Mouse (Mus musculus) heart, postnatal 25 days (tissue): ENCODE data around the gene Ggt1. TPM values are rescaled to one million over a fixed set of nuclear protein-coding genes. Genes with fewer than 3 reads are reported as not detected.
"Not testable (repeated sequence)": the region's sequence is repeated elsewhere in the genome, so short reads cannot be mapped to it uniquely, and the experiment has no call there.

Experiments
- DNase-seq: peaks from one replicate; pipeline ENCODE4 v3.0.0; 2022; ENCODE audit warnings: low spot score
- intact Hi-C: fragments of 180-260 bp; cut with DNase I; formaldehyde crosslinking; loops from one replicate; pipeline ENCODE4 v1.15.1; 2025
- total RNA-seq, 2 experiments: library from RNA; stranded (reverse); gene quantifications; 2 replicates each; pipeline ENCODE4 v1.2.3; 2021

Ggt1 gene
- total RNA-seq = not detected

DNA sequence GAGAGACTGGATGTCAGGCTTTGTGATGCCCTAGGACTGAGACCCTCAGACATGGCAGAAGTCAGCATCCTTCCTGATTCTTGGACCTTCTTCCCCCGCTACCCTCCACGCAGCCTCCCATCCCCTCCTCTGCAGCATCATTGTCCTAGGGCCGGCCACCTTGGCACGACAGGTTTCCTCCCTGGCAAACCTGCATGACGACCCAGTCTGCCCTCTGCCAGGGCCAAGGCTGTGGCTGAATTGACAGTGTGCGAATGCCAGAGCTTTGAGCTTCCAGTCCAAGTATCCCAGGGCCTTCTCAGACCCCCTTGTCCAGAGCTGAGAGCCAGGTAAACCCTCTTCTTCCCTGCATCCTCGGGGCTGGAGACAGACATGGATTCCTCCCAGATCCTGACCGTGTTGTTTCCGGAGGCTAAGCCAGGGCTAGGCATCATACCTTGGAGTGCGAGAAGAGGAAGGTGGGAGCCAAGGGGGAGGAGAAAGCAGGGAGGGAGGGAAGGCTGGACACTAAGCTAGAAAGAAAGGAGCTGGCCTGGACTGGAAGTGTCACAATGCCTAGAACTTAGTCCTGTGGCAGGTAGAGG, at the start of gene Ggt1:
Ggt1 (plus strand) TSS at position 534 of the 584 bp plus-strand sequence.
- intact Hi-C loops = no loop called here
- no peak for DNase-seq

DNA sequence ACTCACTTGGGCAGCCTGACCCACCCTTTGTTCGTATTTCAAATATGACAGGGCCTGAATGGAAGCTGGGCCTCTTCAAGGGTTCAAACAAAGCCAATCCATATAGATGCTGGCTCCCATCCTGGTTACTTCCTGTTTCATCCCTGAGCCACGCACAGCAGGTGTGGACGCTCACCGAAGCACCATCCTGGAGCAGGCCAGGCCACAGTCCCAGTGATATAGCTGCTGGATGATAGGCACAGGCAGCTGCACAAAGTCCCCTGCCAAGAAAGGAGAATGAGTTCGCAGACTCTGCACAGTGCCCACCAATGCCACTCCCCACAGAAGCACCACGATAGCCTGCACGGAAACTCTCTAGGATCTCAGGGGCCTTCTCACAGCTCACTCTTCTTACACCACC, 49.5 kb upstream of the Ggt1 start:
- intact Hi-C loops = no loop called here
- no peak for DNase-seq

DNA sequence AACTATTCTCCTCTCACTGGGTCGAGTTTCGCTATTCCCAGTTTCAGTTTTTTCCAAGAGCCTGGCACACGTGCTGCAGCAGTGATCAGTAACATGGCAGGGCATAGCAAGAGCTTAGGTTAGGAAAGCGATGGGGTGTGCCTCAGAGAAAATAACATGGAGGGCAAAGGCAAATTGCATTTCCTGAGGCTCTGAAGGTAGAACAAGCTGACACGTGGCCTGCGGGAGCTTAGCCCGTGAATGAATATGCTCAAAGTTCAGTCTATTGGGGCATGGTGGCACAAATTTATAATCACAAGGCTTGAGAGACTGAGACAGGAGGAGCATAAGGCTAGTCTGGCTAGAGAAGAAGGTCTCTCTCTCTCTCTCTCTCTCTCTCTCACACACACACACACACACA, 48.6 kb upstream of the Ggt1 start:
- no peak for DNase-seq
- intact Hi-C loops = no loop called here

GRCm38 (mm10) chr10:75513306-75514067, 47.9 kb upstream of the Ggt1 start:
- no peak for DNase-seq
- intact Hi-C loops = no loop called here

- intact Hi-C loops = no loop called here
- DNase-seq = no peak
Observed at GRCm38 (mm10) chr10:75514361-75514760, 47.0 kb upstream of the Ggt1 start.

GRCm38 (mm10) chr10:75515216-75516037, 46.0 kb upstream of the Ggt1 start:
- intact Hi-C loops = no loop called here

DNA sequence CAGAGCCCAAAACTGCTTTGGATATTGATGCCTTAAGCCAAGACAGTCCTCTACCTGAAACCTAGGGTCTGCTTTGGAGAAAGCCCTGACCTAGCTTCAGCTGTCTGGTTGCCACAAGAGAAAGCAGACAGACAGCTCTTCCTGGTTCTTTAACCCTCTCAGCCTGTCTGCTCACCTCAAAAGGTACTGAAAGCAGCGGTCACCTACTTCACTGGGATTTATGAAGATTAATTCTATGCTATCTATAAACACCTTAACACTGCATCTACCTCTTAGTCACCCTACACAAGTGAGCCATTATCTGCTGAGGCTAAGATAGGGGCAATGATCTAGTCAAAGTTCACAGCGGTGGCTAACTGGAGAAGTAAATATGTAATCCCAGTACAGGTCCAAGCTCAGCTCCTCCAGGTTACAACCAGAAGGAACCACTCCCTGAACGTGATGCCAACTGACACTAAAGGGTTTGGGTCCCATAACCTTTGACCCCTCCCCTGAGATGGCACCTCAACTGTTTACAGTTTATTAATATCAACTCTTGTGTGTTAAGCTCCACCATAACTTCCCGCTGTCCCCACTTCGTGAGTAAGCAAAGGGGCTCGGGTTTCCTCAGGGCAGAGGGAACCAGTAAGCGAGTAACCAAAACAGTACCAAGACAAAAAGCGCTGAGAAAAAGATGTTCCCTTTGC, 45.2 kb upstream of the Ggt1 start:
- DNase-seq = no peak
- intact Hi-C loops = no loop called here

More at GRCm38 (mm10) chr10:75515216-75516037, 46.0 kb upstream of the Ggt1 start:
- DNase-seq = no peak

- intact Hi-C loops = no loop called here
- DNase-seq = no peak
Observed at GRCm38 (mm10) chr10:75516724-75517072, 44.7 kb upstream of the Ggt1 start.

- intact Hi-C loops = no loop called here
- DNase-seq = peak; percentile 93
Observed at GRCm38 (mm10) chr10:75517073-75517757, 44.2 kb upstream of the Ggt1 start, which contains the start of gene Snrpd3. Gene Snrpd3, plus strand, starts transcription at chr10:75517551.

DNA sequence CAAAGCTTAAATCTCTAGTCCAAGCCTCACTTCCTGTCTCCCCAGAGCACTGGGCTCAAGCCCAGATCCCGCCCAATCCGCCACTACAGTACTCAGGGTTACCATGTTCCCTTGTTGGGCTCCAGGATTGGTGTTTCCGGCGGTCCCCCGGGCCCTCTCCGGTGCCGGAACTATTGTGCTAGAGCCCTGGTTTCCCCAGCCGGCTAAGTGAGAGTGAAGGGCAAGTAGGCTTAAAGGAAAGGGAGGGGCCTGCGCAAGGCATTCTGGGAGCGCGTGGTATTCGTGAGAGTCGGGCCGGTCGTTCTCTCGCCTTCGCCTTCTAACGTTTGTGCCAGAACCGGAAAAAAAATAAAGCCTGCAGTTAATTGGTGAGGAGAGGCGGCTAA, 43.7 kb upstream of the Ggt1 start, which contains the start of gene Gucd1:
Gucd1 (minus strand) TSS at position 215 of the 386 bp plus-strand sequence.
- peak; percentile 96 for DNase-seq
- intact Hi-C loops = no loop called here

- no peak for DNase-seq
- intact Hi-C loops = no loop called here
Observed at GRCm38 (mm10) chr10:75520581-75520980, 40.8 kb upstream of the Ggt1 start.

GRCm38 (mm10) chr10:75521643-75522042, 39.8 kb upstream of the Ggt1 start:
- no peak for DNase-seq
- intact Hi-C loops = no loop called here

- DNase-seq, intact Hi-C loops: not testable (repeated sequence)
Observed at GRCm38 (mm10) chr10:75525450-75525849, 36.0 kb upstream of the Ggt1 start.

- intact Hi-C loops = no loop called here
- DNase-seq = no peak
Observed at GRCm38 (mm10) chr10:75530322-75530721, 31.1 kb upstream of the Ggt1 start.

GRCm38 (mm10) chr10:75531532-75532090, 29.8 kb upstream of the Ggt1 start:
- no peak for DNase-seq
- intact Hi-C loops = no loop called here

DNA sequence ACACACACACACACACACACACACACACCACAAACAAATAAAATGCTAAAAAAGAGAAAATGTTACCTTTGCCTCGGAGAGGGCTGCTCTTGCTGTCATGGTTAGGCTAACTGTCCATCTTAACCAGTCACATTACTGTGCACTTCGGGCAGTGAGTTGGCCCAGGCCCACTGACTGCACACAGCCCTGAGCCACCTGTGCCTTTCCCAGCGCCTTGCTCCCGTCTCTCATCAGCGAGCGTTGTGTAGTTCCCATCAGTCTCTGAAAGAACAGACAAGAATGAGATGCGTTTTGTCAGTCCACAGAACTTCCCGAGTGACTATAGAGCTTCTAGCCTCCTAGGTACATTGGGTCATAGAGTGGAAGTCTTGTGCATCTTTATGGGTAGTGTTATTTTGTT, 27.2 kb upstream of the Ggt1 start:
- no peak for DNase-seq
- intact Hi-C loops = no loop called here

GRCm38 (mm10) chr10:75534934-75535333, 26.5 kb upstream of the Ggt1 start:
- intact Hi-C loops = no loop called here
- DNase-seq = no peak

- DNase-seq = no peak
- intact Hi-C loops = no loop called here
Observed at GRCm38 (mm10) chr10:75535423-75535822, 26.0 kb upstream of the Ggt1 start.

DNA sequence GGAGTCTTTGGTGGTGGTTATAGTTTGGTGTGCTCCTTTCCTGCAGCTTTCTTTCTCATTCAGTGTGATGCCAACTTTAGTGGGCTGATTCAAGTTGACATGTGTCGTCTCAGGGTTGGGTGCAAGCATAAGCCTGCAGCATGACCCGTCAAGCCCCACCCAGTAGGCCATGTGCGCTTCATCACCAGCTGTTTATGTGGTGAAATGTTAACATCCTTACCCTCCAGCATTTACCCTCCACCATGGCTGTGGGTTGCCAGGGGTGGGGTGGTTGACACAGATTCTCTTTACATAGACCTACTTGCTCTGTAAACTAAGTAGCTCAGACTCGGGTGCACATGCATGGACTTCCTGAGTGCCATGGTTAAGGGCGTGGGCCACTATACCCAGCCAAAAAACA, 25.3 kb upstream of the Ggt1 start:
- DNase-seq = no peak
- intact Hi-C loops = no loop called here
